Mouse (Mus musculus): Measurements from ENCODE around the gene Bicc1. TPM values are rescaled to one million over a fixed set of nuclear protein-coding genes. Genes with fewer than 3 reads are reported as not detected.

Gene Bicc1
- polyA plus RNA-seq, 1 experiment from 2014 or later, result 65.7 TPM

GRCm38 (mm10) chr10:70921481-70921880 lies 238.0 kb downstream of the Bicc1 start:
- 89% methylated on average over 6 of the region's 6 CpGs for WGBS
- no peak for TF ChIP-seq CTCF (IDR thresholded peaks at IDR 0.05; ENCODE audit: low read depth)

DNA sequence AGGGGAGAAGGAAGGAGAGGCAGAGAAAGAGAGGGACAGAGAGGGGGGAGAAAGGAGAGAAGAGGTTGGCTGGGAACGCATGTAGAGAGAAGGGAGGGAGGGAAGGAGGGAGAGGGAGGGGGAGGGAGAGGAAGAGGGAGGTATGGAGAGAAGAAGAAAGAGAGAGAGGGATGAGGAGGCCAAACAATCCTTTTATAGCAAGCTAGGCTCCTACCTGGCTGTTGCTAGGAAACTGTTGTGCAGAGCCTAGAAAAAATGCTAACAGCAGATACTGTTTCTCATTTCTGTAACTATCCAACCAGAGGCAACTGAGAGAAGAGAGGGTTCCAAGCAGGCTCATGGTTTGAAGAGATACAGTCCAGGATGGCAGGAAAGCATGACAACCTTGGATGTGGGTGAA lies 239.6 kb downstream of the Bicc1 start:
- Histone ChIP-seq H3K9ac (ENCODE audit: low read depth, low read length) (no peak overlapping the region), H3K9me3 (replicated peaks; ENCODE audit: low read length) (peaks cover 3% of the 10 kb centered on the region; the same call in 1 of the 2 replicates), H3K27me3 (ENCODE audit: insufficient read depth, low read length) (no peaks in the 10 kb centered on the region), H3K36me3 (ENCODE audit: insufficient read depth, low read length) (0 out of 2 replicates have a peak, but pooled peaks cover 14% of the 10 kb centered on the region), H3K4me2 (ENCODE audit: low read length) (no peak overlapping the region), H3K4me1 (replicated peaks; ENCODE audit: insufficient read depth, low read length) (no peaks in the 10 kb centered on the region), H3K27ac (no peak overlapping the region), H3K4me3 (replicated peaks; ENCODE audit: low read depth, low read length) (no peak overlapping the region)
- ATAC-seq (replicated peaks; ENCODE audit: low FRiP score, low read depth) (no peak), DNase-seq (ENCODE audit: low spot score) (no peak)
- WGBS, result 65% methylated on average over 1 of the region's 1 CpGs
- TF ChIP-seq CTCF (IDR thresholded peaks at IDR 0.05; ENCODE audit: low read depth), result no peak

More at GRCm38 (mm10) chr10:70921481-70921880, 238.0 kb downstream of the Bicc1 start:
- peaks cover 3% of the 10 kb centered on the region; the same call in 1 of the 2 replicates for H3K9me3 ChIP-seq (replicated peaks; ENCODE audit: low read length)
- DNase-seq (ENCODE audit: low spot score) (no peak), ATAC-seq (replicated peaks; ENCODE audit: low FRiP score, low read depth) (no peak)
- no peaks in the 10 kb centered on the region for H3K4me1 ChIP-seq (replicated peaks; ENCODE audit: insufficient read depth, low read length)
- H3K27ac ChIP-seq, result no peak overlapping the region
- no peak overlapping the region for H3K9ac ChIP-seq (ENCODE audit: low read depth, low read length)
- H3K36me3 ChIP-seq (ENCODE audit: insufficient read depth, low read length), result 0 out of 2 replicates have a peak, but pooled peaks cover 16% of the 10 kb centered on the region
- H3K27me3 ChIP-seq (ENCODE audit: insufficient read depth, low read length), result no peaks in the 10 kb centered on the region
- no peak overlapping the region for H3K4me3 ChIP-seq (replicated peaks; ENCODE audit: low read depth, low read length)
- H3K4me2 ChIP-seq (ENCODE audit: low read length), result no peak overlapping the region

DNA sequence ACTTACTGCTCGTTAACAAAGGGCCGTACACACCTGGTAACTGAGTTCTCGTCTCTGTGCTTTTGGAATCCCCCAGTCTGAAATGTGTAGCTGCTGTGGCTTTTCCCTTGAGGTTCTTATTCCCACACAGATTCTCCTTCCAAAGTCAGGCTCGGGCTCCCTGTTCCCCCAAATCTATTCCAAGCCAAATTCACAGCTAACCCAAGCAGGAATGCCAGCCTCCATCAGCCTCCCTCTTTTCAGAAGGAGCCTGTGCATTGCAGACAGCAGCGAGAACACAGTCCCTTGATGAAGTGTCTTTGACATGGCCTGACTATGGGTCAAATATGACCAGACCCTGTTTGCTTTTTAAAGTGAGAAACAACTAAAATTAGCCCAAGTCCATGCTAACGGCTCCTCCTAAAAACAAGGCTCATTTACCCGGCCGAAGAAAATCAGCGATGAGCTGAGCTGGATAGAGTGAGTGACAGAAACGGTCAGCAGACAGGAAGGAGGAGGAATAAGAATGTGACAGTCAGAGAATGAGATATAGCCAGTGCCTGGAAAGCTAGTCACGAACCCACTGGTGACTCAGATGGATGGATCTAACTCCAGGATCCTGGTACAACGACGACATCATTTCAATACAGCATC lies 240.4 kb downstream of the Bicc1 start:
- H3K27ac ChIP-seq, result no peak overlapping the region
- no peak for TF ChIP-seq CTCF (IDR thresholded peaks at IDR 0.05; ENCODE audit: low read depth)
- peaks cover 3% of the 10 kb centered on the region; the same call in 1 of the 2 replicates for H3K9me3 ChIP-seq (replicated peaks; ENCODE audit: low read length)
- ATAC-seq (replicated peaks; ENCODE audit: low FRiP score, low read depth), result no peak
- no peaks in the 10 kb centered on the region for H3K27me3 ChIP-seq (ENCODE audit: insufficient read depth, low read length)
- no peak overlapping the region for H3K4me3 ChIP-seq (replicated peaks; ENCODE audit: low read depth, low read length)
- H3K4me1 ChIP-seq (replicated peaks; ENCODE audit: insufficient read depth, low read length), result no peaks in the 10 kb centered on the region
- 77% methylated on average over 13 of the region's 13 CpGs for WGBS
- H3K36me3 ChIP-seq (ENCODE audit: insufficient read depth, low read length), result 0 out of 2 replicates have a peak, but pooled peaks cover 11% of the 10 kb centered on the region
- DNase-seq (ENCODE audit: low spot score), result no peak
- no peak overlapping the region for H3K4me2 ChIP-seq (ENCODE audit: low read length)
- no peak overlapping the region for H3K9ac ChIP-seq (ENCODE audit: low read depth, low read length)

- TF ChIP-seq CTCF (IDR thresholded peaks at IDR 0.05; ENCODE audit: low read depth), result peak; percentile 56
- Histone ChIP-seq H3K4me3 (replicated peaks; ENCODE audit: low read depth, low read length) (no peak overlapping the region), H3K9me3 (replicated peaks; ENCODE audit: low read length) (peaks cover 3% of the 10 kb centered on the region), H3K4me1 (replicated peaks; ENCODE audit: insufficient read depth, low read length) (no peaks in the 10 kb centered on the region), H3K36me3 (ENCODE audit: insufficient read depth, low read length) (0 out of 2 replicates have a peak, but pooled peaks cover 7% of the 10 kb centered on the region), H3K9ac (ENCODE audit: low read depth, low read length) (no peak overlapping the region), H3K27me3 (ENCODE audit: insufficient read depth, low read length) (no peaks in the 10 kb centered on the region), H3K27ac (no peak overlapping the region), H3K4me2 (ENCODE audit: low read length) (no peak overlapping the region)
- no peak for ATAC-seq (replicated peaks; ENCODE audit: low FRiP score, low read depth)
- 94% methylated on average over 6 of the region's 6 CpGs for WGBS
- no peak for DNase-seq (ENCODE audit: low spot score)
These were observed 242.8 kb downstream of the Bicc1 start for GRCm38 (mm10) chr10:70916697-70917096.

GRCm38 (mm10) chr10:70915096-70915495 lies 244.4 kb downstream of the Bicc1 start:
- Histone ChIP-seq H3K9me3 (replicated peaks; ENCODE audit: low read length) (peaks cover 3% of the 10 kb centered on the region), H3K27ac (no peak overlapping the region), H3K27me3 (ENCODE audit: insufficient read depth, low read length) (no peaks in the 10 kb centered on the region), H3K4me2 (ENCODE audit: low read length) (no peak overlapping the region), H3K9ac (ENCODE audit: low read depth, low read length) (no peak overlapping the region), H3K4me1 (replicated peaks; ENCODE audit: insufficient read depth, low read length) (no peaks in the 10 kb centered on the region), H3K4me3 (replicated peaks; ENCODE audit: low read depth, low read length) (no peak overlapping the region), H3K36me3 (ENCODE audit: insufficient read depth, low read length) (0 out of 2 replicates have a peak, but pooled peaks cover 2% of the 10 kb centered on the region)
- WGBS, result 91% methylated on average over 6 of the region's 6 CpGs
- no peak for TF ChIP-seq CTCF (IDR thresholded peaks at IDR 0.05; ENCODE audit: low read depth)
- ATAC-seq (replicated peaks; ENCODE audit: low FRiP score, low read depth), result 0 out of 2 replicates have a peak, but pooled peaks have one; percentile 13
- no peak for DNase-seq (ENCODE audit: low spot score)

DNA sequence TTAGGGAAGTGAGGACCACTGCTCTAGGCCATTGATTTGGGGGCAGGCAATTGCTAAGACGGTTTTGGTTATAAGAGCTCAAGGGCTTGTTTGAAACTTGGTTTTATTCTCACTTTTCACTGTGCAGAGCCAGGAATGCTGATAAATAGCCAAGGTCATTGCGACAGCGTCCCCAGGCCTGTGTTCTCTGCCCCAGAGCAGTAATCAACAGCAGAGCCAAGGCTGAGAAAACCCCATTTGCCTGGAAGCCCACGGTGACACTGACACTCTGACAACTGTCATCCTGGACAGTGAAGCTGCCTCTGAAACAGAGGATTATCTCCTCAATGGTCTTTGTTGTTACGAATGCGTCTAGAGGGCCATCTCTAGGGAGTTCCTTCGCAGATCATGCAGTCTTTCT lies 255.6 kb downstream of the Bicc1 start:
- DNase-seq (ENCODE audit: low spot score) (no peak), ATAC-seq (replicated peaks; ENCODE audit: low FRiP score, low read depth) (no peak)
- WGBS, result 65% methylated on average over 7 of the region's 7 CpGs
- Histone ChIP-seq H3K4me1 (replicated peaks; ENCODE audit: insufficient read depth, low read length) (no peaks in the 10 kb centered on the region), H3K27ac (no peak overlapping the region), H3K36me3 (ENCODE audit: insufficient read depth, low read length) (no peaks in the 10 kb centered on the region), H3K9ac (ENCODE audit: low read depth, low read length) (no peak overlapping the region), H3K9me3 (replicated peaks; ENCODE audit: low read length) (no peaks in the 10 kb centered on the region), H3K4me2 (ENCODE audit: low read length) (no peak overlapping the region), H3K4me3 (replicated peaks; ENCODE audit: low read depth, low read length) (no peak overlapping the region), H3K27me3 (ENCODE audit: insufficient read depth, low read length) (no peaks in the 10 kb centered on the region)
- TF ChIP-seq CTCF (IDR thresholded peaks at IDR 0.05; ENCODE audit: low read depth), result no peak

Data from kidney, postnatal 0 days (tissue).